Mouse (Mus musculus) myocyte (in vitro differentiated cells): ENCODE measurements around the gene Fam20b.

Experiments used
- CEBPB ChIP-seq: IDR thresholded peaks from 2 replicates; pipeline ENCODE4 v1.6.1; 2011; ENCODE audit warnings: mild to moderate bottlenecking, moderate library complexity; ENCODE audit not compliant: poor library complexity, insufficient read depth, severe bottlenecking
- E2F4 ChIP-seq: IDR thresholded peaks from one replicate; pipeline ENCODE4 v1.6.1; 2011; ENCODE audit warnings: mild to moderate bottlenecking, control low read depth, moderate library complexity; ENCODE audit not compliant: insufficient read depth
- MAX ChIP-seq: IDR thresholded peaks from one replicate; pipeline ENCODE4 v1.6.1; 2011; ENCODE audit warnings: low read depth, mild to moderate bottlenecking, control low read depth
- POLR2A ChIP-seq: IDR thresholded peaks from one replicate; pipeline ENCODE4 v1.6.1; 2011; ENCODE audit warnings: low read depth, mild to moderate bottlenecking, control low read depth, moderate library complexity; ENCODE audit not compliant: insufficient read length
- TCF3 ChIP-seq: IDR thresholded peaks from one replicate; pipeline ENCODE4 v1.6.1; 2011; ENCODE audit warnings: low read depth, control low read depth; ENCODE audit not compliant: insufficient read length

GRCm38 (mm10) chr1:156644061-156644460 is 74.8 kb downstream of the Fam20b start:
- TF ChIP-seq CEBPB, result no peak
- no peak for TF ChIP-seq POLR2A
- TF ChIP-seq MAX, result no peak
- TF ChIP-seq E2F4, result no peak
- no peak for TF ChIP-seq TCF3
